Mouse (Mus musculus): Measurements from ENCODE around the gene Psors1c2.
"Not testable (repeated sequence)": the region's sequence is repeated elsewhere in the genome, so short reads cannot be mapped to it uniquely, and the experiment has no call there.

The Psors1c2 gene

GRCm38 (mm10) chr17:35532901-35533300 lies at the start of gene Psors1c2:
TSS of gene Psors1c2 (plus strand) at chr17:35533201.
- no peak for DNase-seq

- peak; percentile 79 for DNase-seq
Measured at GRCm38 (mm10) chr17:35484066-35484465, 48.9 kb upstream of the Psors1c2 start.

- DNase-seq: no peak
Measured at GRCm38 (mm10) chr17:35485702-35486101, 47.3 kb upstream of the Psors1c2 start.

GRCm38 (mm10) chr17:35486726-35487125 lies 46.3 kb upstream of the Psors1c2 start:
- no peak for DNase-seq

GRCm38 (mm10) chr17:35488041-35488440 lies 45.0 kb upstream of the Psors1c2 start:
- DNase-seq: no peak

- no peak for DNase-seq
Measured at GRCm38 (mm10) chr17:35490320-35490719, 42.7 kb upstream of the Psors1c2 start.

GRCm38 (mm10) chr17:35497124-35497523 lies 35.9 kb upstream of the Psors1c2 start:
- DNase-seq: no peak

GRCm38 (mm10) chr17:35502226-35502625 lies 30.8 kb upstream of the Psors1c2 start:
- no peak for DNase-seq

GRCm38 (mm10) chr17:35502762-35503161 lies 30.2 kb upstream of the Psors1c2 start:
- no peak for DNase-seq

- DNase-seq: no peak
Measured at GRCm38 (mm10) chr17:35503849-35504248, 29.2 kb upstream of the Psors1c2 start.

GRCm38 (mm10) chr17:35504628-35505481 lies 28.1 kb upstream of the Psors1c2 start:
- DNase-seq: no peak

- no peak for DNase-seq
Measured at GRCm38 (mm10) chr17:35505776-35506175, 27.2 kb upstream of the Psors1c2 start, which contains the start of gene Pou5f1. TSS of gene Pou5f1 (plus strand) at chr17:35506018.

- DNase-seq: no peak
Measured at GRCm38 (mm10) chr17:35506881-35507280, 26.1 kb upstream of the Psors1c2 start.

GRCm38 (mm10) chr17:35507556-35508260 lies 25.3 kb upstream of the Psors1c2 start:
- no peak for DNase-seq

GRCm38 (mm10) chr17:35508279-35508678 lies 24.7 kb upstream of the Psors1c2 start:
- not testable (repeated sequence) for DNase-seq

GRCm38 (mm10) chr17:35509284-35509683 lies 23.7 kb upstream of the Psors1c2 start:
- peak; percentile 71 for DNase-seq

- no peak for DNase-seq
Measured at GRCm38 (mm10) chr17:35512916-35513626, 19.9 kb upstream of the Psors1c2 start.

- DNase-seq: peak; percentile 89
Measured at GRCm38 (mm10) chr17:35513886-35514285, 19.1 kb upstream of the Psors1c2 start.

GRCm38 (mm10) chr17:35514756-35515155 lies 18.2 kb upstream of the Psors1c2 start:
- DNase-seq: no peak

GRCm38 (mm10) chr17:35515911-35516640 lies 16.9 kb upstream of the Psors1c2 start:
- peak; percentile 65 for DNase-seq

GRCm38 (mm10) chr17:35516652-35517500 lies 16.1 kb upstream of the Psors1c2 start, which contains the start of the genes Tcf19 and Cchcr1:
TSS of gene Tcf19 (minus strand) at chr17:35516824.
TSS of gene Cchcr1 (plus strand) at chr17:35517100.
- DNase-seq: peak; percentile 99

All from kidney, postnatal 10 days (tissue).